Mouse (Mus musculus) heart, adult 2 months (tissue): ENCODE data around the gene Egr4. TPM values are rescaled to one million over a fixed set of nuclear protein-coding genes. Genes with fewer than 3 reads are reported as not detected.

ENCODE experiments used
- DNase-seq, 2 experiments: peaks; one replicate each; pipeline ENCODE4 v3.0.0; 2021
- H3K27ac ChIP-seq: fragments of 200-600 bp; 2 replicates; pipeline ENCODE4 v1.8.1; 2022
- H3K27me3 ChIP-seq: fragments of 200-500 bp; 2 replicates; pipeline ENCODE4 v1.6.1; 2012; ENCODE audit warnings: mild to moderate bottlenecking, low read length, inconsistent platforms, mixed read lengths; ENCODE audit not compliant: control insufficient read depth, insufficient read depth
- H3K36me3 ChIP-seq: fragments of 200-500 bp; 2 replicates; pipeline ENCODE4 v1.6.1; 2012; ENCODE audit warnings: low read length, inconsistent platforms; ENCODE audit not compliant: control insufficient read depth, insufficient read depth
- H3K4me1 ChIP-seq: fragments of 200-500 bp; 2 replicates; pipeline ENCODE4 v1.6.1; 2011; ENCODE audit warnings: low read length; ENCODE audit not compliant: control insufficient read depth, insufficient read depth
- H3K4me3 ChIP-seq: fragments of 200-600 bp; 2 replicates; pipeline ENCODE4 v1.8.1; 2022
- H3K79me2 ChIP-seq: fragments of 200-500 bp; replicated peaks from 2 replicates; pipeline ENCODE4 v1.6.1; 2012; ENCODE audit warnings: mild to moderate bottlenecking, inconsistent platforms, low read length, moderate library complexity, mixed read lengths; ENCODE audit not compliant: control insufficient read depth, insufficient read depth
- H3K9ac ChIP-seq: fragments of 200-500 bp; 2 replicates; pipeline ENCODE4 v1.6.1; 2012; ENCODE audit warnings: low read depth, mild to moderate bottlenecking, control low read depth, inconsistent platforms, low read length, mixed read lengths
- CTCF ChIP-seq: fragments of 200-600 bp; IDR thresholded peaks from 2 replicates; pipeline ENCODE4 v1.8.1; 2022; ENCODE audit warnings: antibody characterized with exemption, mild to moderate bottlenecking, moderate library complexity
- EP300 ChIP-seq: fragments of 200-500 bp; IDR thresholded peaks from 2 replicates; pipeline ENCODE4 v1.6.1; 2011; ENCODE audit warnings: low read depth, low read length, control low read depth; ENCODE audit not compliant: insufficient read depth
- POLR2A ChIP-seq: fragments of 200-500 bp; IDR thresholded peaks from 2 replicates; pipeline ENCODE4 v1.6.1; 2011; ENCODE audit warnings: mild to moderate bottlenecking, low read depth, low read length, control low read depth; ENCODE audit not compliant: insufficient read depth
- WGBS: fragments of 180-500 bp; shearing (Covaris S2); methylation state at CpG from one replicate; pipeline ENCODE4 v1.1.7; 2018; 5-methylcytosine and 5-hydroxymethylcytosine counted together
- intact Hi-C: fragments of 180-260 bp; cut with DNase I; formaldehyde crosslinking; loops from one replicate; pipeline ENCODE4 v1.15.1; 2025
- polyA plus RNA-seq: library from polyadenylated mRNA; depleted of rRNA; stranded (reverse); fragments of >200 nt; gene quantifications from 2 replicates; pipeline ENCODE4 v1.2.3, GENCODE M21; 2012
- total RNA-seq, 2 experiments: library from RNA; stranded (reverse); gene quantifications; 2 replicates each; pipeline ENCODE4 v1.2.3; 2021

Egr4 gene
- total and polyA plus RNA-seq, 3 experiments = not detected

DNA sequence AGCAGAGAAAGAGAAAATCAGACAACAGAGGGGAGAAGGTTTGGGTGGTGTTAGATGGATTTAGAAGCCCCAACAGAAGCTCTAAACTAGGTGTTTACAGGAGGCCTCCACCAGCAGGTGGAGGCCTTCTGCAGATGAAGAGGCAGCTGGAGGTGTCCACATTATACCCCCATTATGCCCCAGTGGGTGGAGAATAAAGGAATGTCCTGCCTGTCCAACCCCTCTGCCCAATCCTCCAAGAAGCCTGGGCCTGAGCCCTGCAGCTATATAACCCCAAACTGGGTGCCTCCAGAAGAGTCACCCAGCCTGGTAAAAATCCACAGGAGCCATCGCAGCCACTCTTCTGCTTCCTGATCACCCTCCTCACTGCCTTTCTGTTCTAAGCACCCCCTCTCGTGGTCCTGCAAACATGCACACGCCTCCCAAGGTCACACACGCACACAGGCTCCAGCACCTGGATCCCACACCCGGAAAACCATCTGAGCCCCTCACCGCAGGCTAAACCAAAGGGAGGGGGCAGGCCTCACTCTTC lies 11.8 kb downstream of the Egr4 start:
- Histone ChIP-seq H3K79me2 (no peaks in the 10 kb centered on the region), H3K4me3 (no peak overlapping the region), H3K27ac (no peak overlapping the region), H3K4me1 (no peaks in the 10 kb centered on the region), H3K36me3 (no peaks in the 10 kb centered on the region), H3K27me3 (peaks cover 10% of the 10 kb centered on the region), H3K9ac (no peak overlapping the region)
- no peak for TF ChIP-seq POLR2A
- no peak for TF ChIP-seq CTCF
- TF ChIP-seq EP300 = no peak
- intact Hi-C loops = no loop called here
- 21% methylated on average over 6 of the region's 6 CpGs for WGBS
- no peak for DNase-seq

DNA sequence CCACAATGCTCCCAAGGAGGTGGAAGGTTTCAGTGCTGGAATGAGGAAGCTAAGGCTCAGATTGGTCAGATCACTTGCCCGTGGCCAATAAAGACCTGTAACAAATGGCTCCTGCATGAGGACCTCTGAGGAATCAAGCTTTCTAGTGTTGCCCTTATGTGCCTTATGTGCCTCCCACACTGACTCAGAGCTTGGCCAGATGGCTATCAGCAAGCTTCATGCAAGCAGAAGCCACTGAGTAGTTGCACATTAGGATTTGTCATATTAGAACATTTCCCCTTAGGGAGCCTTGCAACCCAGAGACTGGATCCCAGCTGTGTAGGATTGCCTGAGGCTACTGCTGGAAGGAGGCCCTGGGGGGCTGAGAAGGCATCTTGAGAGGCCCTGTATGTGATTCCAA lies 13.0 kb downstream of the Egr4 start:
- DNase-seq = no peak
- TF ChIP-seq CTCF (no peak), POLR2A (no peak), EP300 (no peak)
- Histone ChIP-seq H3K79me2 (no peaks in the 10 kb centered on the region), H3K36me3 (no peaks in the 10 kb centered on the region), H3K9ac (no peak overlapping the region), H3K27ac (no peak overlapping the region), H3K4me1 (no peaks in the 10 kb centered on the region), H3K27me3 (peaks cover 10% of the 10 kb centered on the region), H3K4me3 (no peak overlapping the region)
- WGBS = 58% methylated on average over 1 of the region's 1 CpGs
- intact Hi-C loops = no loop called here

DNA sequence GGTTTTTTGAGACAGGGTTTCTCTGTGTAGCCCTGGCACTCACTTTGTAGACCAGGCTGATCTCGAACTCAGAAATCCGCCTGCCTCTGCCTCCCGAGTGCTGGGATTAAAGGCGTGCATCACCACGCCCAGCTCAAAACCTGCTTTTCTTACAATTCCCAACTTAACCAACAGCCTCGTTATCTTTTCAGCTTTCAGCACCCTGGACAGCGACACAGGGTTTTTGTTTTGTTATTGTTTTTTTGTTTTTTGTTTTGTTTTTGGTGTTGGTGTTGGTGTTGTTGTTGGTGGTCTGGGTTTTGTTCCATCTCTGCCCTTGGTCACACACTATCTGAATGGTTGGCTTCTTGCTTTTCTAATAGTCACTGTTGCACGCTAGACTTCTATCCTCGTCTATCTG lies 15.2 kb downstream of the Egr4 start:
- Histone ChIP-seq H3K79me2 (no peaks in the 10 kb centered on the region), H3K36me3 (no peaks in the 10 kb centered on the region), H3K9ac (no peak overlapping the region), H3K4me1 (no peaks in the 10 kb centered on the region), H3K27ac (no peak overlapping the region), H3K4me3 (no peak overlapping the region), H3K27me3 (peaks cover 6% of the 10 kb centered on the region)
- DNase-seq = no peak
- WGBS = 56% methylated on average over 9 of the region's 9 CpGs
- intact Hi-C loops = no loop called here
- TF ChIP-seq CTCF = no peak
- no peak for TF ChIP-seq EP300
- TF ChIP-seq POLR2A = no peak

GRCm38 (mm10) chr6:85496976-85497375 lies 16.4 kb downstream of the Egr4 start:
- DNase-seq = no peak
- no peak overlapping the region for H3K27ac ChIP-seq
- no peak overlapping the region for H3K9ac ChIP-seq
- no peaks in the 10 kb centered on the region for H3K36me3 ChIP-seq
- intact Hi-C loops = no loop called here
- TF ChIP-seq CTCF = no peak
- no peak for TF ChIP-seq EP300
- no peak for TF ChIP-seq POLR2A
- no peaks in the 10 kb centered on the region for H3K4me1 ChIP-seq
- H3K4me3 ChIP-seq = no peak overlapping the region
- no peaks in the 10 kb centered on the region; the same call in 1 of the 2 replicates for H3K27me3 ChIP-seq
- H3K79me2 ChIP-seq = no peaks in the 10 kb centered on the region

GRCm38 (mm10) chr6:85491606-85492005 lies 21.8 kb downstream of the Egr4 start:
- Histone ChIP-seq H3K27me3 (no peaks in the 10 kb centered on the region; the same call in 1 of the 2 replicates), H3K27ac (no peak overlapping the region), H3K36me3 (no peaks in the 10 kb centered on the region), H3K9ac (no peak overlapping the region), H3K4me3 (no peak overlapping the region), H3K79me2 (no peaks in the 10 kb centered on the region), H3K4me1 (no peaks in the 10 kb centered on the region)
- 85% methylated on average over 3 of the region's 3 CpGs for WGBS
- DNase-seq = no peak
- TF ChIP-seq EP300 (no peak), CTCF (no peak), POLR2A (no peak)
- intact Hi-C loops = no loop called here

GRCm38 (mm10) chr6:85490252-85490651 lies 23.1 kb downstream of the Egr4 start:
- 81% methylated on average over 4 of the region's 4 CpGs for WGBS
- Histone ChIP-seq H3K27ac (no peak overlapping the region), H3K4me1 (no peaks in the 10 kb centered on the region), H3K79me2 (no peaks in the 10 kb centered on the region), H3K36me3 (no peaks in the 10 kb centered on the region), H3K9ac (no peak overlapping the region), H3K4me3 (no peak overlapping the region), H3K27me3 (no peaks in the 10 kb centered on the region; the same call in 1 of the 2 replicates)
- intact Hi-C loops = no loop called here
- no peak for DNase-seq
- TF ChIP-seq POLR2A = no peak
